Mouse (Mus musculus) liver, embryonic 15.5 days (tissue): Measurements from ENCODE around the gene Map7. TPM values are rescaled to one million over a fixed set of nuclear protein-coding genes. Genes with fewer than 3 reads are reported as not detected.

ENCODE experiments used
- ATAC-seq: fragments of 200-750 bp; cut with Nextera tagmentation; 2 replicates; pipeline ENCODE4 v1.8.0; 2017; ENCODE audit warnings: moderate number of reproducible peaks, mild to moderate bottlenecking, moderate library complexity; ENCODE audit not compliant: insufficient read depth
- H3K27ac ChIP-seq: fragments of 300-500 bp; sonication (generic); replicated peaks from 2 replicates; pipeline ENCODE4 v1.5.1; 2015; ENCODE audit warnings: mild to moderate bottlenecking, inconsistent platforms
- H3K27me3 ChIP-seq: fragments of 300-500 bp; sonication (generic); 2 replicates; pipeline ENCODE4 v1.6.1; 2015; ENCODE audit warnings: mild to moderate bottlenecking, inconsistent platforms
- H3K36me3 ChIP-seq: fragments of 300-500 bp; sonication (generic); replicated peaks from 2 replicates; pipeline ENCODE4 v1.6.1; 2015; ENCODE audit warnings: moderate library complexity, mild to moderate bottlenecking, inconsistent platforms
- H3K4me1 ChIP-seq: fragments of 300-500 bp; sonication (generic); replicated peaks from 2 replicates; pipeline ENCODE4 v1.6.1; 2015; ENCODE audit warnings: inconsistent platforms
- H3K4me2 ChIP-seq: fragments of 300-500 bp; sonication (generic); 2 replicates; pipeline ENCODE4 v1.6.1; 2015; ENCODE audit warnings: moderate library complexity, mild to moderate bottlenecking, inconsistent platforms
- H3K4me3 ChIP-seq: fragments of 300-500 bp; sonication (generic); replicated peaks from 2 replicates; pipeline ENCODE4 v1.5.1; 2015; ENCODE audit warnings: mild to moderate bottlenecking, inconsistent platforms
- H3K9ac ChIP-seq: fragments of 300-500 bp; sonication (generic); 2 replicates; pipeline ENCODE4 v1.6.1; 2015; ENCODE audit warnings: moderate library complexity, mild to moderate bottlenecking, inconsistent platforms
- H3K9me3 ChIP-seq: fragments of 300-500 bp; sonication (generic); replicated peaks from 2 replicates; pipeline ENCODE4 v1.6.1; 2016; ENCODE audit warnings: inconsistent platforms
- WGBS: fragments of 180-500 bp; shearing (Covaris S2); methylation state at CpG from one replicate; pipeline ENCODE4 v1.1.7; 2015; ENCODE audit warnings: mixed read lengths; ENCODE audit not compliant: insufficient replicate concordance; 5-methylcytosine and 5-hydroxymethylcytosine counted together
- polyA plus RNA-seq: library from polyadenylated mRNA; unstranded; fragments of >200 nt; fragmentation: Nextera tagmentation; extraction: Ambion mirVana; gene quantifications from 2 replicates; pipeline ENCODE4 v1.2.1, GENCODE M21; 2015

Gene Map7
- polyA plus RNA-seq, 1 experiment from 2014 or later = 3.7 TPM

GRCm38 (mm10) chr10:20170605-20171088 is 22.4 kb downstream of the Map7 start:
- H3K4me1 ChIP-seq = peaks cover 24% of the 10 kb centered on the region
- no peaks in the 10 kb centered on the region for H3K27me3 ChIP-seq
- H3K27ac ChIP-seq = no peak overlapping the region
- no peak overlapping the region for H3K9ac ChIP-seq
- peak; percentile 57 for ATAC-seq
- 69% methylated on average over 11 of the region's 11 CpGs for WGBS
- H3K36me3 ChIP-seq = no peaks in the 10 kb centered on the region
- peak overlapping the region; percentile 50 for H3K4me2 ChIP-seq
- H3K4me3 ChIP-seq = 0 out of 2 replicates have a peak overlapping the region, but pooled peaks have one; percentile 2
- no peaks in the 10 kb centered on the region for H3K9me3 ChIP-seq

DNA sequence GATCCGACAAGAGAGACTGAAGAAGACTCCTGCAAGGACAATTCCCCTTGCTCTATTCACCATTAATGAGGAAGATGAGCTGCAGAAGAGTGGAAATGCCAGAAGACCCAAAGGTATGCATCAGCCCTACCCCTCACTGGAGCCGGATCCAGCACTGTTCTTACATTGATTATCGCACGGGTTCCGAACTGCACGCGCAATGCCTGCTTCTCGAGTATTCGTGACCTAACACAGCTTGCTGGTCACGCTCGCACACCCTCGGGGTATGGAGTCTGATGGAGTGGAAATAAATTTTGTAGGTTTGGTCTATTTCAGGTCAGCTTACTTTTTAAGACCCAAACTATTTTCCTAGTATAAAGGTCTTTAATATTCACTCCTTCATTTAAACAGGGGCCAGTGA is 22.9 kb downstream of the Map7 start:
- ATAC-seq = no peak
- no peaks in the 10 kb centered on the region for H3K36me3 ChIP-seq
- no peaks in the 10 kb centered on the region for H3K9me3 ChIP-seq
- no peaks in the 10 kb centered on the region for H3K27me3 ChIP-seq
- no peak overlapping the region for H3K4me3 ChIP-seq
- no peak overlapping the region for H3K27ac ChIP-seq
- no peak overlapping the region for H3K4me2 ChIP-seq
- no peak overlapping the region for H3K9ac ChIP-seq
- peaks cover 24% of the 10 kb centered on the region for H3K4me1 ChIP-seq
- WGBS = 86% methylated on average over 12 of the region's 12 CpGs

DNA sequence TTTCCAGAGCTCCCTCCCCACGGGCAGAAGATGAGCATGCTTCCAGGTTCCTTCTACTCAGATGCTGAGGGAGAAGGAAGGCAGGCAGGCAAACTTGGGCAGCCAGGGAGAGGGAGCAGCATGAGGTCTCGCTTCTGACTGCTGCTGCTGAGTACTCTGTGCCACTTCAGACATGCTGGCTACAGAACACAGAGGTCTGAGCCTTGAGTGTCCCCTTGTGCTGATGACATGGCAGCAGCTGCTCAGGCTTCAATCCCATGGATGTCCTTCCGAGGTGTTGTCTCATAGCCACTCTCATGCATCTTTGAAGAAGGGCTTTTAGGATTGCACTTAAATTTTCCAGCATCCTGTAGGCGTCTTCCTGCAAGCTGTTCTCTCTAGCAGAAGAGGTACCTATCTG is 23.5 kb downstream of the Map7 start:
- Histone ChIP-seq H3K27me3 (no peaks in the 10 kb centered on the region), H3K27ac (no peak overlapping the region), H3K36me3 (no peaks in the 10 kb centered on the region), H3K4me2 (no peak overlapping the region), H3K9ac (no peak overlapping the region), H3K4me3 (no peak overlapping the region), H3K4me1 (peaks cover 21% of the 10 kb centered on the region), H3K9me3 (no peaks in the 10 kb centered on the region)
- 59% methylated on average over 4 of the region's 4 CpGs for WGBS
- no peak for ATAC-seq

GRCm38 (mm10) chr10:20173733-20174132 is 25.5 kb downstream of the Map7 start:
- Histone ChIP-seq H3K27ac (no peak overlapping the region), H3K36me3 (no peaks in the 10 kb centered on the region), H3K4me1 (peaks cover 21% of the 10 kb centered on the region), H3K4me3 (no peak overlapping the region), H3K9me3 (no peaks in the 10 kb centered on the region), H3K4me2 (no peak overlapping the region), H3K9ac (no peak overlapping the region), H3K27me3 (no peaks in the 10 kb centered on the region)
- ATAC-seq = no peak
- WGBS = 71% methylated on average over 4 of the region's 4 CpGs

GRCm38 (mm10) chr10:20176054-20176453 is 27.8 kb downstream of the Map7 start:
- H3K27ac ChIP-seq = no peak overlapping the region
- no peaks in the 10 kb centered on the region for H3K27me3 ChIP-seq
- peaks cover 14% of the 10 kb centered on the region for H3K4me1 ChIP-seq
- no peak overlapping the region for H3K4me2 ChIP-seq
- no peak overlapping the region for H3K4me3 ChIP-seq
- H3K9me3 ChIP-seq = no peaks in the 10 kb centered on the region
- H3K36me3 ChIP-seq = no peaks in the 10 kb centered on the region
- ATAC-seq = no peak
- no peak overlapping the region for H3K9ac ChIP-seq
- 60% methylated on average over 7 of the region's 7 CpGs for WGBS

GRCm38 (mm10) chr10:20178807-20179605 is 30.7 kb downstream of the Map7 start:
- 27% methylated on average over 12 of the region's 12 CpGs for WGBS
- Histone ChIP-seq H3K27ac (no peak overlapping the region), H3K36me3 (no peaks in the 10 kb centered on the region), H3K4me1 (peaks cover 25% of the 10 kb centered on the region), H3K4me3 (no peak overlapping the region), H3K9ac (no peak overlapping the region), H3K27me3 (no peaks in the 10 kb centered on the region), H3K9me3 (no peaks in the 10 kb centered on the region), H3K4me2 (no peak overlapping the region)
- ATAC-seq = no peak

- WGBS = 15% methylated on average over 10 of the region's 10 CpGs
- Histone ChIP-seq H3K4me1 (peaks cover 25% of the 10 kb centered on the region), H3K27ac (no peak overlapping the region), H3K9me3 (no peaks in the 10 kb centered on the region), H3K4me2 (no peak overlapping the region), H3K27me3 (no peaks in the 10 kb centered on the region), H3K9ac (no peak overlapping the region), H3K36me3 (no peaks in the 10 kb centered on the region), H3K4me3 (no peak overlapping the region)
- ATAC-seq = no peak
Measured at GRCm38 (mm10) chr10:20181198-20181597, 32.9 kb downstream of the Map7 start.

- 25% methylated on average over 11 of the region's 11 CpGs for WGBS
- Histone ChIP-seq H3K4me1 (peaks cover 29% of the 10 kb centered on the region), H3K36me3 (no peaks in the 10 kb centered on the region), H3K27me3 (no peaks in the 10 kb centered on the region), H3K4me2 (no peak overlapping the region), H3K27ac (no peak overlapping the region), H3K9me3 (no peaks in the 10 kb centered on the region), H3K4me3 (no peak overlapping the region), H3K9ac (no peak overlapping the region)
- ATAC-seq = no peak
Measured at GRCm38 (mm10) chr10:20181680-20182399, 33.6 kb downstream of the Map7 start.

DNA sequence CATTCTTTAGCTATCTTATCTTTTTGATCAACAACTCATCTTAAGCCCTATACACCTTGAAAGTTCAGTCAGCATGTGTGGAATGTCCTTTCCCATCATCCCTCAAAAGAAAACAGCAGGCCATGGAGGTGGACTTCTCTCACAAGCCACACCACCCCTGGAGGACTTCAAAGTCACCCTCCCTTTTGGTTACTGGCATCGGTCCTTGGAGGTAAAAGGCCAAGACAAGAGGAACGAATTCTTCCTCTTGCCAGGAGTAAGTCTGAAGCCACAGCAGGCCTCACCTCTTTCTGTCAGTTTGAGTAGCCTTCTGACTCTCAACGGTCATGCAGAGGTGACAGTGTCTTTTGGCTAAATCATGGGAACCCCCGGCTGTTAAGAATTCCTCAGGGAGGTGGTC is 36.1 kb downstream of the Map7 start:
- Histone ChIP-seq H3K4me3 (no peak overlapping the region), H3K9me3 (no peaks in the 10 kb centered on the region), H3K4me1 (peaks cover 22% of the 10 kb centered on the region), H3K27me3 (no peaks in the 10 kb centered on the region), H3K4me2 (no peak overlapping the region), H3K27ac (no peak overlapping the region), H3K9ac (no peak overlapping the region), H3K36me3 (no peaks in the 10 kb centered on the region)
- no peak for ATAC-seq
- 53% methylated on average over 4 of the region's 4 CpGs for WGBS

DNA sequence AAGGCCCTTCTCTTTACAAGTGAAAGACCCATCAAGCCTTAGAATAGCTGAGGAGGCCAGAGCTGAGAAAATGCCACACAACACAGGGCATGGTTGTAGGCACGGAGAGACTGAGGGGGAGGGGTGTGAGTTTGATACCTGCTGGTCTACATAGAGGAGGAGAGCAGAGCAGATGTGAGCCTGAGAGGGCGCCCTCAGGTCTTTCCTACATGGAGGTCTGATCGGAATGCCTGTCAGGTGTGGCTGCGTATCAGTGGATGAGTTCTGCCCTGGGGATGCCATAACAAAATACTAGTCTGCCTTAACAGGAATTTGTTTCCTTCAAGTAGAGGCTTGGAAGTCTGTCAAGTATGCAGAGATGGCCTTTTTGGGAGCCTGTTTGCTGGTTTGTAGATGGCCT is 37.0 kb downstream of the Map7 start:
- Histone ChIP-seq H3K9ac (no peak overlapping the region), H3K9me3 (no peaks in the 10 kb centered on the region), H3K27ac (no peak overlapping the region), H3K27me3 (no peaks in the 10 kb centered on the region), H3K4me2 (no peak overlapping the region), H3K4me1 (peaks cover 25% of the 10 kb centered on the region), H3K4me3 (no peak overlapping the region), H3K36me3 (no peaks in the 10 kb centered on the region)
- ATAC-seq = no peak
- 70% methylated on average over 4 of the region's 4 CpGs for WGBS

DNA sequence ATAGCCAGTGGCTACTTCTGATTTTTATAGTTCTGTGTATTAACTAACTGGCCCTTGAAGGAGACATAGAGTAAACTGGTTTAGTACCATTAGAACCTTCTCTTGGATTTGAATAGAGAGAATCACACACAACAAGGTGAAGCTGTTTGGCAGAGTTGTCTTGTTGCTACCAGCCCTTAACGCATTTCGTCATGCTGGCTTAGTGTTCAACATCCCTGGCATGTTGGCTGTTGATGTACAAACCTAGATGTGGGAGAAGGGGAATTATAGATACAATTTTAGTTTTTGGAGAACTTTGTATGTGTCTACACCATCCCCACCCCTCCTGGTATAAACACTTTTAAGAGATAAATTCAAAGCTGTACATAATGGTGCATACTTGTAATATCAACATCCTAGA is 37.5 kb downstream of the Map7 start:
- no peak for ATAC-seq
- WGBS = 80% methylated on average over 2 of the region's 2 CpGs
- H3K4me1 ChIP-seq = peaks cover 28% of the 10 kb centered on the region
- no peak overlapping the region for H3K4me2 ChIP-seq
- H3K4me3 ChIP-seq = no peak overlapping the region
- no peak overlapping the region for H3K27ac ChIP-seq
- H3K27me3 ChIP-seq = no peaks in the 10 kb centered on the region
- H3K9ac ChIP-seq = no peak overlapping the region
- no peaks in the 10 kb centered on the region for H3K9me3 ChIP-seq
- no peaks in the 10 kb centered on the region for H3K36me3 ChIP-seq
